Mouse (Mus musculus) gastrocnemius, postnatal 36 days (tissue): ENCODE measurements around the gene Rcan3. TPM values are rescaled to one million over a fixed set of nuclear protein-coding genes. Genes with fewer than 3 reads are reported as not detected.

ENCODE experiments used
- DNase-seq, 2 experiments: peaks; one replicate each; pipeline ENCODE4 v3.0.0; 2022
- intact Hi-C: fragments of 180-260 bp; cut with DNase I; formaldehyde crosslinking; loops from one replicate; pipeline ENCODE4 v1.15.1; 2025
- microRNA-seq, 2 experiments: library from miRNA; unstranded; fragments of <30 nt; microRNA quantifications; one replicate each; pipeline ENCODE4 v1.2.0; 2021
- total RNA-seq, 2 experiments: library from RNA; stranded (reverse); gene quantifications; 2 replicates each; pipeline ENCODE4 v1.2.3; 2021

Rcan3 gene
- total RNA-seq, 2 experiments from 2014 or later = 3.2 to 4.0 TPM

DNA sequence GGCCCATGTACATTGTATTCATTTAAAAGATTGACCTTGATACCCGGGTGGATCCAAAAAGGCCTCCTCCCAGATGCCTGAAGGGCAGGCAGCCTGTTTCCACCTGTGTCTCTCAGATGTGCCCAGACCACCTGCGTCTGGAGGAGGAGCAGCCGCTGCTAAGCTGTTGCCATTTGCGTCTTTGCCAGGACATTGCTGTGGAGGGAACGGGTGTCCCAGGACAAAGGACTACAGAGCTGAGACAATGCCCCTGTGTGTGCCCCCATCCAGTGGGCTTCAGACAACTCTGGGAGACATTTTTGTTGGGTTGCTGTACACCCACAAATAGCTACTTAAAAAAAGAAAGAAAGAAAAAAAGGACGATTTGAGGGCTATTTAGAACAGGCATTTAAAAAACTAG is 70.8 kb downstream of the Rcan3 start:
- no peak for DNase-seq
- intact Hi-C loops = loop anchor here (5.0 kb wide), 2 partner anchors 49 to 129 kb away; partner anchors contain the start of gene Stpg1

Small RNA genes within 50 kb of the gene (microRNA-seq; reads per million reads assigned to microRNA genes)
- gene Mir700 = 57.9 to 105 reads per million in 2 experiments

Other genes starting within 250 kb of the Rcan3 start
- 10 to 100 TPM; 22.4 to 24.3 TPM for gene Clic4, start 161.0 kb downstream of the Rcan3 start, total RNA-seq
- 10 to 100 TPM; 51.5 to 59.3 TPM for gene Srrm1, start 80.5 kb downstream of the Rcan3 start, total RNA-seq
- gene Ncmap, start 35.6 kb downstream of the Rcan3 start, total RNA-seq = 1 to 10 TPM; 2.2 to 4.9 TPM
- not detected for gene Stpg1, start 60.9 kb upstream of the Rcan3 start, total RNA-seq
- gene Nipal3, start 61.2 kb upstream of the Rcan3 start, total RNA-seq = 10 to 100 TPM; 12.7 to 16.3 TPM
- under 1 TPM; 0.08 to 0.20 TPM for gene Grhl3, start 139.8 kb upstream of the Rcan3 start, total RNA-seq